Mouse (Mus musculus) macrophage (primary cell): ENCODE measurements at regions not wholly inside any gene's neighbourhood (a gene's known extent, or its start where the extent isn't known, plus 50 kb on each side); places are given as distances from the start of the nearest gene placed in this dataset.

Source experiments
- H3K27ac ChIP-seq: fragments of 350-480 bp; formaldehyde crosslinking; 2 replicates; pipeline ENCODE4 v1.9.0; 2021
- H3K36me3 ChIP-seq: fragments of 350-480 bp; formaldehyde crosslinking; 2 replicates; pipeline ENCODE4 v1.9.0; 2021; ENCODE audit errors: inconsistent target
- H3K4me3 ChIP-seq: fragments of 350-480 bp; formaldehyde crosslinking; 2 replicates; pipeline ENCODE4 v1.9.0; 2021; ENCODE audit errors: inconsistent target
- H3K79me2 ChIP-seq: fragments of 350-480 bp; formaldehyde crosslinking; 2 replicates; pipeline ENCODE4 v1.9.0; 2021; ENCODE audit errors: inconsistent target
- WGBS: methylation state at CpG from one replicate; pipeline ENCODE4 v1.1.7; 2026; ENCODE audit warnings: inconsistent platforms; ENCODE audit not compliant: missing documents; 5-methylcytosine and 5-hydroxymethylcytosine counted together

- no peak overlapping the region for H3K27ac ChIP-seq
Observed at GRCm38 (mm10) chr6:70714239-70714638, 77.8 kb downstream of the Rpia start.

GRCm38 (mm10) chr6:70713665-70714064, 78.4 kb downstream of the Rpia start:
- Histone ChIP-seq H3K36me3 (no peaks in the 10 kb centered on the region), H3K27ac (no peak overlapping the region), H3K79me2 (no peaks in the 10 kb centered on the region), H3K4me3 (no peak overlapping the region)
- WGBS, result 78% methylated on average over 6 of the region's 6 CpGs

More at GRCm38 (mm10) chr6:70714239-70714638, 77.8 kb downstream of the Rpia start:
- WGBS, result 4% methylated on average over 5 of the region's 6 CpGs
- H3K4me3 ChIP-seq, result no peak overlapping the region
- no peaks in the 10 kb centered on the region for H3K36me3 ChIP-seq
- H3K79me2 ChIP-seq, result no peaks in the 10 kb centered on the region

- Histone ChIP-seq H3K4me3 (no peak overlapping the region), H3K27ac (no peak overlapping the region), H3K36me3 (no peaks in the 10 kb centered on the region), H3K79me2 (no peaks in the 10 kb centered on the region)
- WGBS, result 49% methylated on average over 7 of the region's 7 CpGs
Observed at GRCm38 (mm10) chr6:70713118-70713517, 78.9 kb downstream of the Rpia start.

- no peak overlapping the region for H3K4me3 ChIP-seq
- 18% methylated on average over 7 of the region's 7 CpGs for WGBS
- H3K79me2 ChIP-seq, result no peaks in the 10 kb centered on the region
- no peaks in the 10 kb centered on the region for H3K36me3 ChIP-seq
- 0 out of 2 replicates have a peak overlapping the region, but pooled peaks have one; percentile 7 for H3K27ac ChIP-seq
Observed at GRCm38 (mm10) chr6:70709338-70710055, 82.5 kb downstream of the Rpia start.

- Histone ChIP-seq H3K36me3 (no peaks in the 10 kb centered on the region), H3K79me2 (no peaks in the 10 kb centered on the region), H3K27ac (no peak overlapping the region), H3K4me3 (no peak overlapping the region)
- 88% methylated on average over 26 of the region's 26 CpGs for WGBS
Observed at GRCm38 (mm10) chr6:70695596-70695995, 96.4 kb downstream of the Rpia start.
